Mouse (Mus musculus) cerebellum, adult 11 months (tissue): ENCODE measurements at regions not wholly inside any gene's neighbourhood (a gene's known extent, or its start where the extent isn't known, plus 50 kb on each side); places are given as distances from the start of the nearest gene placed in this dataset.

Experiments
- DNase-seq: peaks from one replicate; pipeline ENCODE4 v3.0.0; 2022

DNA sequence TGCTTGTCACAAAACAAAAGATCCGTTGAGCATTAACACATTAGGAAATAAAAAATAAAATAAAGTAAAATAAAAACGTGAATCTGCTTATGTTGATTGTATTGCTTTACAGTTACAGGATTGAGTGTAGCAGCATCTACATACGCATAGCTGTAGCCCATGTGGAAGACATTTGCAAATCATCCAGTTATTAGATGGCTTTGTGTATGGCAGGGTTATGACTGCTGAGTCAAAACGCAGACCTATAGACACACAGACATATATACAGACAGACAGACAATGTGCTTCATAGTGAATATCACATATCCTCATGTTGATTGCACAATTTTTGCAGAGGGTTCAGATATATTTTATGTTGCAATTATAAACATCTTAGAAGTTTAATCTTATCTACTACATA, 64.5 kb downstream of the Gm11146 start:
- no peak for DNase-seq

DNA sequence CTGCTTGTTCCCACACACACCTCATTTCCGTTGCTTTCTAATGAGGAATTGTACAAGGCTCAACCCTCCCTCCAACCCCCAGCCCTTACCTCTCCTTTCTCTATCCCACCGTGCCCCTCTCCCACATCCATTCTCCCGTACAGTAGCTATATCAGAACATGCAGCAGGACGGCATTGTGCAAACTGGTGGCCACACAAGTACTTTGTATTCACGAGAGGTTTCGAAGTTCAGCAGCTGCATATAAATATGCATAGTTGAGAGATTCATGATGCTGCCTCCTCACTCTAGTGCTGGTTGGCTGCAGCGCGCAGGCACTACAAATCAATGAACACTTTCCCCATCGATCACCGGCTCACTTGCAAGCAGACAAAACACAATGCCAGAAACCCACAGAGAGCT, 65.1 kb downstream of the Gm11146 start:
- no peak for DNase-seq

GRCm38 (mm10) chr16:77536314-77536713, 65.6 kb downstream of the Gm11146 start:
- DNase-seq: no peak

- no peak for DNase-seq
Observed at GRCm38 (mm10) chr16:77535021-77535420, 66.9 kb downstream of the Gm11146 start.

- no peak for DNase-seq
Observed at GRCm38 (mm10) chr16:77531596-77531995, 70.3 kb downstream of the Gm11146 start.

DNA sequence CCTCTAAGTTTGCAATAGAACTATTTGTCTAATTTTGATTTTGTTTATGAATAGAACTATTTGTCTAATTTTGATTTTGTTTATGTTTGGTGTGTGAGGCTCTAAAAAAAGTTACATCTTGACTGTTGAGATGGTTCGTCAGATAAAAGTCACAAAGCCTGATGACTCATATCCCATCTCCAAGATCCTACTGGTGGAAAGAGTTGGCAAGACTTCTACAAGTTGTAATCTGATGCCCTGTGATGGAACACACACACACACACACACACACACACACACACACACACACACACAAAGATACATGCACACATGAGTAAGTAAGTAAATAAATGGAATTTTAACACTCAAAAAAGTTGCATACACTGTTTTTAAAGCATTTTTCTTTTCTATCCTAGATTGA, 73.9 kb downstream of the Gm11146 start:
- DNase-seq: no peak

GRCm38 (mm10) chr16:77514606-77515005, 87.3 kb downstream of the Gm11146 start:
- no peak for DNase-seq

- DNase-seq: no peak
Observed at GRCm38 (mm10) chr16:77503556-77503955, 98.3 kb downstream of the Gm11146 start.

- DNase-seq: no peak
Observed at GRCm38 (mm10) chr16:77502916-77503315, 99.0 kb downstream of the Gm11146 start.

- DNase-seq: no peak
Observed at GRCm38 (mm10) chr16:77502026-77502425, 99.9 kb downstream of the Gm11146 start.

DNA sequence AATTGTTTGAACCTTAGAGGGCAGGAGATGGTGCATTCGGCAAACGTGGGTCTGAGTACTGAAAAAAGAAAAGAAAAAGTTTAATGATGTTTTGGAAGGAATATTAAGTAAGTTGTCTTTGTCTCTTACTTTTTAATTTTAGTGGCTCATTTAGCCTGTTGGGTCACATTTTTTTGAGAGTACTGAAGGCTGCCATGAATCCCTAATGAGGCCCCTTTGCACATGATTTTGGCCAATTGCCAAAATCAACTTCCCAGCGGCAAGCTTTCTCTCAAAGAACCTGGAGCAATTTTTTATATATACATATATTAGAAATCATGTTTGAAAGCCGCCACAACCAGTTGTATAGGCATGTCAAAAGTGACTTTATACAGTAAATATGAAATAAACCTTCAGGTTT, 100.9 kb downstream of the Gm11146 start:
- DNase-seq: no peak

DNA sequence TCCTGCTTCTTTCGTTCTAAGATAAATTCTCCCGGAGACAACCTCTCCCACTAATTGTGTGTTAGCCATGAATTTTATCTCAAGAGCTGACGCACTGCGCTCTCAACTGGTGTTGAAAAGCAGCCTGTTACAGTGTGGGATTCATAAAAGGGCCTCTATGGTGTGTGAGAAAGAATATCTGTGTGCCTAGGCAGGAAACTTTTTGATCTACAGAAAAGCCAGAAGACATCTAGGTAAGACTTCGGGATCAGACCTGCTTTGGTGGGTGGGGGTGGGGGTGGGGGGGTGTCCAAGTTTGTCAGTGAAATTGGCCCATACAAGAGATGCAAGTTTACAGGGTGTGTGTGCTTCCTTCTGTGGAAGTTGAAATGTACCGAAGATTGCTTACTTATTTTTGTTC, 101.5 kb downstream of the Gm11146 start:
- DNase-seq: no peak

GRCm38 (mm10) chr16:77499537-77500301, 102.2 kb downstream of the Gm11146 start:
- DNase-seq: peak; percentile 29

GRCm38 (mm10) chr16:77495310-77495709, 106.6 kb downstream of the Gm11146 start:
- DNase-seq: no peak

GRCm38 (mm10) chr16:77494042-77494441, 107.9 kb downstream of the Gm11146 start:
- no peak for DNase-seq

GRCm38 (mm10) chr16:77488155-77488554, 113.7 kb downstream of the Gm11146 start:
- DNase-seq: no peak

DNA sequence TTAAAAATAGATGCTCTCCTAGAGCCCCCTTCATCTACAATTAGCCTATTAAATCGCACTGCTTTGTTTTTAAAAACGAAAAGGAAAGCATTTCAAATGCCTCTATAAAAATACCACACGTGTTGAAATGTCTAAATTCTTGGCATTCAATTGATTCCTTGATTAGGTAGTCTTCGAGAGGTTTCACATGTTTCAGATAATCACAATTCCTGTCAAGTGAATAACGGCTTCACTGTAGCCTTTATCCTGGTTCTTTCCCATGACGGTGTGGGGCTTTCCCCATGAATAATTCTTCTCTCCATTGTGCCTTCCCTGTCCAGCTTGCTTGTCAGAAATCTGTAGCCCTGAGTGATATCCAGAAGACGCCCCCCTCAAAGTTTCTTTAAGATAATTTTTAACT, 122.1 kb downstream of the Gm11146 start:
- no peak for DNase-seq

- no peak for DNase-seq
Observed at GRCm38 (mm10) chr16:77471868-77472267, 130.0 kb downstream of the Gm11146 start.

DNA sequence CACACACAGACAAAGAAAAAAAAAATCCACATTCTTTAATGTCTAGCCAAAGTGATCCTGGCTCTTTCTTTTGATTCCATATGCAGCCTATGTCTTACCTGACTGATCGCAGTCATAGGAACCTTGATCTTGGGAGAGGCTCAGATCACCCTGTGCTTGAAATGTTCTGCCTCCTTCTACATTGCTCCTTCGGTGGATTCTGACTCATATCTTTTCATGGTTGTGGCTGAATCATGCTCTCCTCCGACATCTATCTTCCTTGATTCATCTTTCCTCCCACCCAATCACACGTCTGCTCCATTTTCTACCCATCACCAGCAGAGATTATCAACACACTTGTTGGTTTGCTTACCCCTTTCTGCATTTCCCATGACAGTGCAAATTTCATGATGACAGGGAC, 132.0 kb downstream of the Gm11146 start:
- no peak for DNase-seq

DNA sequence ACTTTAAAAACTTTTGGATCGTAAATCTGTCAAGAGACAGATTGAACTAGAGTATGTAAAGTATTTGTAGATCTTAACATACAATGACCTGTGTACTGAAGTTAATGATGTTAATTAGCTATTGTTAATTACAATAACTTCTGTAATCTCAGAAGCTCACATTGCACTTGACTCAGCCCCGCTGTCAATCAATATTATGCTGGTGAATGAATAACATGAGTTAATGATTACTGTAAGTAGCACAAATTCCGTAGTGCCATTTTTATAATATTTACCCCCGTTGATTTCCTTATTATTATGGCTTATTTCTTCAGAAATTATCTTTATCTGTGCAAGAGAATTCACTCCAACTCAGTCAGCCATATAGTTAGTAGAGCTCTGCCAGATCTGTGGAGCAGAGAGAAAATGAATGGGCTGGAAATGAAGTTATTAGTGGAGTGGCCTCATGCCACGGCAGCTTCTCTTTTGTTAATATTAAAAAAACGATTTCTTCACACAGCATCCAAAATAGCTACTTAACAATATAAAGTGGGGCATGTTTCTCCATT, 132.5 kb downstream of the Gm11146 start:
- no peak for DNase-seq

DNA sequence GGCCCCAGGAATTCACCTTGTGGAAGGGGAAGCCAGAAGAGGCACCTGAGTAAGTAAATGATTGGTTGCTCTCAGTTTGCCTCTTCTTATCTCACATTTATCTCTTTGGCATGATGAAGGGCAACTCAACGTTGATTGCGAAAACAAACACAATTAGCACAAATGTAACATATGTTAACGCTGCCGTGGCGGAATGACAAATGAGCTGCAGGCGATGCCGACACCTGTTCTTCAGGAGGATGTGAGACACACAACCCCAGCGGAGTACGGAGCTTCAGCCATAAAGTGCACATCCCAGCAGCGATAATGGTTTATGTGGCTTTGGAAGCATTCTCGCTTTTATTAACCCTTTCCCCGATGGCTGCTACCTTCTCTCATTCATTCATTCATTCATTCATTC, 134.7 kb downstream of the Gm11146 start:
- DNase-seq: no peak

GRCm38 (mm10) chr16:77464623-77465022, 137.3 kb downstream of the Gm11146 start:
- no peak for DNase-seq

GRCm38 (mm10) chr16:77461922-77462321, 140.0 kb downstream of the Gm11146 start:
- no peak for DNase-seq

DNA sequence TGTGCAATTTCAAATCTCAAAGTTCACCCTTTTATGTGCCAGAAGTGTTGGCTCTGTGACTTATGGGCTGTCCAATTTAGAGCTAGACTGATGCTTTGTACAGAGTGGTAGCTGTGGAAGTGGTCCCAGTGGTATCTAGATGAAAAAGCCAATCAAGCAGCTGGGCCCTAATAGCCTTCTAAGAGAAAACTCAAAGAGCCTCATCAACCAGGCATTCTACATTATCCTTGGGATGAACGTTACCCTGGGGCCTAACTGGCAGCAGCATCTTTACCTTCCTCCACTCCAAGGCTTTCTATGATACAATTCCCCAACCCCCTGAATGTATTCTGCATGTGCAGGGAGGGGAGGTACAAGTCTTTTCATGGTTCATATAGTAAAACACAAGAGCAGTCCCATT, 140.4 kb downstream of the Gm11146 start:
- DNase-seq: no peak

GRCm38 (mm10) chr16:77459651-77460050, 142.2 kb downstream of the Gm11146 start:
- DNase-seq: no peak
